Mouse (Mus musculus): ENCODE data around the gene Prmt3.

The Prmt3 gene

DNA sequence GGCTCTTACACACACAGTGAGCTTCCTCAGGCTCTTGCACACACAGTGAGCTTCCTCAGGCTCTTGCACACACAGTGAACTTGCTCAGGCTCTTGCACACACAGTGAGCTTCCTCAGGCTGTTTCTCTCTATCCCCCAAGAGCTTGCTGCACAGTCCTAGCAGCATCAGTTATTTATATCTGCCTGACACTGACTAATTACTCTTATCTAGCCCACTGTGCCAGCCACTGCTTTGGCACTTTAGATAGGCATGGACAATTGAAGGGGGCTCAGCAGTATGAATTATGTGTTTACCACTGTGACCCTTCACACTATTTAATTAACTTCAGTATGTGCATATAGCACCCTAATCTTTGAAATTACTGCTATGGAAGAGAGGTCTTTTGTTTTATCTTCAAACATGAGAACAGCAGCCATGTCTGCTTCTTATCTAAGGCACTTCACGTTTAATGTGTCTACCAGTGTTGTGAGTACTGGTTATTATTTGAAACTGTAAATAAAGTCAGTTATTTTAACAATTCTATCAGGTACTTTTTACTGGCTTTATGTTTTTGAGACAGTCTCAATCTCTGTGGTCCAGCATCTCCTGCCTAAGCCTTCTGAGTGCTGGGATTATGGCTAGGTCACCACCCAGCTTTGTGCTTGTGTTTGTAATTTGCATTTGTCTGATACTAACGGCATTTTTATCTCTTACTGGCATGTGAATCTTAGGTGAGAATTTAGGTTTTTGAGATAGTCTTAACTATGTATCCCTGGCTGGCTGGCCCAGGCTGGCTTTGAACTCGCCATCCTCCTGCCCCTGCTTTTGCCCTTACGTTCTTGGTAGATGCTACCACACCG lies 75.4 kb downstream of the Prmt3 start:
- no peak for DNase-seq (ENCODE audit: low read depth, low spot score)

GRCm38 (mm10) chr7:49857347-49857746 lies 79.2 kb downstream of the Prmt3 start:
- no peak for DNase-seq (ENCODE audit: low read depth, low spot score)

- no peak for DNase-seq (ENCODE audit: low read depth, low spot score)
Measured at GRCm38 (mm10) chr7:49858257-49858656, 80.1 kb downstream of the Prmt3 start.

- no peak for DNase-seq (ENCODE audit: low read depth, low spot score)
Measured at GRCm38 (mm10) chr7:49859820-49860219, 81.7 kb downstream of the Prmt3 start.

- DNase-seq (ENCODE audit: low read depth, low spot score) = no peak
Measured at GRCm38 (mm10) chr7:49861196-49861595, 83.0 kb downstream of the Prmt3 start.

DNA sequence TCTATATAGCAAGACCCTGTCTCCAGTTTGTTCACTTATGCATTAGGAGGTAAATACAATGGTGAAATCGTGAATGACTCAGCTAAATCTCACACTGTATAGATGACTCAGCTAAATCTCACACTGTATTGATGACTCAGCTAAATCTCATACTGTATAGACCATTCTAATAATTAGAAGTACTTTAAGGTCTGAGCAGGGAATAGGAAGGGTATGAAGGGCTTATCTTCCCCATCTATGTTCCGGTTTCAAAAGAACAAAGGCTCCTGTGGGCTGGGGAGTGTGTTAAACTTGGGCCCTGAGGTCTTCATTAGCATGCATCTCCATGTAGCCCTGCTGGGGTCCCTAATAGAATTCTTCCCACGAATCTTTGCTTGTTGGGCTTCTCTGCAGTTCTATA lies 85.6 kb downstream of the Prmt3 start:
- DNase-seq (ENCODE audit: low read depth, low spot score) = no peak

GRCm38 (mm10) chr7:49869656-49870055 lies 91.5 kb downstream of the Prmt3 start:
- no peak for DNase-seq (ENCODE audit: low read depth, low spot score)

- no peak for DNase-seq (ENCODE audit: low read depth, low spot score)
Measured at GRCm38 (mm10) chr7:49870276-49870675, 92.1 kb downstream of the Prmt3 start.

- DNase-seq (ENCODE audit: low read depth, low spot score) = no peak
Measured at GRCm38 (mm10) chr7:49877307-49877706, 99.2 kb downstream of the Prmt3 start.

DNA sequence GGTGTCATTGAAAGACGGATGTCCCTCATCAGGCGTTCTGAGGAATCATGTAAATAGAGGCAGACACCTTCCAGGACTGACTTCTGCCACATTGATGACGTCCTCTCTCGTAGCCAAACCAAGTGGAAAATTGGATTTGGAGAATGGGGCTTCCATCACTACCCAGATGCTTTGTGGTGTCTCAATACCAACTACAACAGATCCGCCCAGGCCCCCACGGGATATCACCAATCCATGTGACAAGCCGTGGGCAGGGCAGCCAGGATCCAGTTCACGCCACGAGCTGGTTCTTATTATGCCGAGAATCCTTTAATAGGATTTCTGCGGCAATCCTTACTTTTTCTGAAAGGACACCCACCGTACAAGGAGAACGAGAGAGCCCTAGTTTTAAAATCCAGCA lies 100.9 kb downstream of the Prmt3 start:
- no peak for DNase-seq (ENCODE audit: low read depth, low spot score)

- no peak for DNase-seq (ENCODE audit: low read depth, low spot score)
Measured at GRCm38 (mm10) chr7:49879998-49880707, 102.0 kb downstream of the Prmt3 start.

DNA sequence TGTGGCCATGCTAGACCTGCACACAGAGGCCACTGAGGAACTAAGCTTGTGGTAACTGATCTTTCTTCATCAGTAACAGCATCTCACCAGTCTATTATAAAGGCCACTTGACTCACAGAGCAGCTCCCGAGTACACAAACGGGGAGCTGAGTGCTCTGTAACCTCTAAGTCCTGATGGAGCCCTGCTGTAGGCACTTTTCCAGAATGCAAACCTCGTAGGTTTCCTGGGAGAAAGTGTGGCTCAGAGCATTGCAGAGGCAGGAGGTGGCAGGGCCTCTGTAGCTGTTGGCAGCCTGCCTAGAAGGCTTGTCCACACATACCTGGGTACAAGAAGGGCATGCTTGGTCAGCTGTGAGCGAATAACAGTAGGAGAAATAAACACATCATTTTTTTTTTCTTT lies 104.1 kb downstream of the Prmt3 start:
- no peak for DNase-seq (ENCODE audit: low read depth, low spot score)

DNA sequence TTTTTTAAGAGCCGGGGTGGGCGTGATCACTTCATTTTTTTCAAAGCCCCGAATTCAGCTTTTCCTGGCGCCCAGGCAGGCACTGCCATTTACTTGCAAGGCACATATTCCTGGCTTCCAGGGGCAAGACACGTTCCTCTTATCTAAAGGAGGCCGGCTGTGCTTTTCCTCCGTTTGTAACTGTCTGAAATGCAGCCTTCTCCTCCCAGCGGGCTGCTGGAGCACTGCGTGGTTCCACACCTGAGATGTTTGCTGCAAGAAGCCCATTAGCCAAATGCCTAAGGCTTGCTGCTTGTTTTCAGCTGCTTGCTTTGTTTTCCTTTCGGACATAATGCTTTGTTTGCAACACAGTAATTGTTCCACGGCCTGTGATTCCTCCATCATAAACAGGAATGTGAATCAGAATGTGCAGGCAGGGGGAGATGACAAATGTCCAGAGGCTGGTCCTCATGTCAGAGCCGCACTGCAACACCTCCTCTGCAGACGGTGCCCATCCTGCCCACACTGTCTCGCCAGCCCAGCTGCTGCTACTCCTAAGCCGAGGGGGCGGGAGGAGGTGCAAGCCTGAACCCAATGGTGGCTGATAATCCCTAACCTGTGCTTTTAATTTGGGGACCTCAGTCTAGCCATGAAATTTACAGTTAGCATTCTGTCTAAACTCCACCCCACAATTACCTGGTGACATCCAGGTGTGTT lies 104.7 kb downstream of the Prmt3 start:
- DNase-seq (ENCODE audit: low read depth, low spot score) = no peak

- DNase-seq (ENCODE audit: low read depth, low spot score) = no peak
Measured at GRCm38 (mm10) chr7:49887776-49888390, 109.7 kb downstream of the Prmt3 start.

GRCm38 (mm10) chr7:49894786-49895185 lies 116.6 kb downstream of the Prmt3 start:
- no peak for DNase-seq (ENCODE audit: low read depth, low spot score)

GRCm38 (mm10) chr7:49895296-49895695 lies 117.2 kb downstream of the Prmt3 start:
- DNase-seq (ENCODE audit: low read depth, low spot score) = no peak

DNA sequence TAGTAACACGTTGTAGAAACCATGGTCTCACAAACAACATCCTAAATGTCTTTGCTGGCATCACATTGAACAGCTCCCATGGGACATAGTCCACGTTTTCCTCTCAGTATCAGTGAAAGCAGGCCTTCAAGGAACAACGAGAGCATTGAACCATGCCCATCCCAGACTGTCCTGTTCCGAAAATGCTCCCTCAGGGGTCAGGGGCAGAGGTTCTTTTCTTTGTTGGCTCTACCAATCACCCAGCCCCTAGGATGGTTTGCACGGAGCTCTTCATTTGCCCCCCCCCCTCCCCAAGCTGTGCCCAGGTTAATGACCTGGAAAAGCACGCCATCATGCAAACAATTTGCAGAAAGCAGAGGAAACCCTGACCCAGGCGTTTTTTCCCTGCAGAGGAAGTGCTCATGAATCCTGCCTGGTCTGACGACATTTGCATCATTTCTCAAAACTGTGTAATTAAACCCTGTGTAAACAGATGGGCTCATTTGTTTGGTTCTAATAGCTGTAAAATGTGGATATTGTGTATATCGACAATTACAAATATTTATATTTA lies 123.9 kb downstream of the Prmt3 start:
- no peak for DNase-seq (ENCODE audit: low read depth, low spot score)

GRCm38 (mm10) chr7:49907191-49908171 lies 129.3 kb downstream of the Prmt3 start:
- DNase-seq (ENCODE audit: low read depth, low spot score) = no peak

Measured in CD4-positive helper T cell, adult 2 months (primary cell).